Mouse (Mus musculus) thymus, adult 2 months (tissue): Measurements from ENCODE around the gene Ppcs.

Experiments
- CTCF ChIP-seq: fragments of 200-500 bp; IDR thresholded peaks from 2 replicates; pipeline ENCODE4 v1.5.1; 2012; ENCODE audit warnings: mild to moderate bottlenecking, control low read depth, low read length, moderate library complexity, borderline replicate concordance; ENCODE audit not compliant: control insufficient read depth, poor library complexity, insufficient read depth; ENCODE audit errors: extremely low read depth
- POLR2A ChIP-seq: fragments of 200-500 bp; IDR thresholded peaks from 2 replicates; pipeline ENCODE4 v1.6.1; 2012; ENCODE audit warnings: mild to moderate bottlenecking, low read length, control low read depth, moderate library complexity; ENCODE audit not compliant: control insufficient read depth, poor library complexity, insufficient read depth; ENCODE audit errors: extremely low read depth

GRCm38 (mm10) chr4:119421191-119421590, 1.0 kb downstream of the Ppcs start:
- TF ChIP-seq CTCF (no peak), POLR2A (no peak)
